Mouse (Mus musculus): ENCODE results near the gene Gm10181.
"Not testable (repeated sequence)": the region's sequence is repeated elsewhere in the genome, so short reads cannot be mapped to it uniquely, and the experiment has no call there.

Gm10181 gene

DNA sequence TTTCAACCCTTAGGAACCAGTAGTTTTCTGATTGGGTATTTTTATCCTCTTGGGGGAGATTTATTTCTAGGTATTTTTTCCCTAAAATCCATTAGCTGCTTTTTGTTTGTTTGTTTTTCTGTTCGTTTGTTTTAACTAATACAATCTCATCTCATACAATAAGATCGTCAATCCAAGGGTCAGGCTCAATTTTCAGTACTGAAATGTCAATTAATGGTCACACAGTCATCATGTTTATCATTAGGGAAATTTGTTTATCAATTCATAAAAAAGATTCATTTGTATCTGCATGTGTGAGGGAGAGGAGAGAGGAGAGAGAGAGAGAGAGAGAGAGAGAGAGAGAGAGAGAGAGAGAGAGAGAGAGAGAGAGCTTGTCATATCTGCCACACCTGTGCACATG is at the start of gene Gm10181:
Gm10181 (plus strand) TSS at position 301 of the 400 bp plus-strand sequence.
- no peak for DNase-seq

DNA sequence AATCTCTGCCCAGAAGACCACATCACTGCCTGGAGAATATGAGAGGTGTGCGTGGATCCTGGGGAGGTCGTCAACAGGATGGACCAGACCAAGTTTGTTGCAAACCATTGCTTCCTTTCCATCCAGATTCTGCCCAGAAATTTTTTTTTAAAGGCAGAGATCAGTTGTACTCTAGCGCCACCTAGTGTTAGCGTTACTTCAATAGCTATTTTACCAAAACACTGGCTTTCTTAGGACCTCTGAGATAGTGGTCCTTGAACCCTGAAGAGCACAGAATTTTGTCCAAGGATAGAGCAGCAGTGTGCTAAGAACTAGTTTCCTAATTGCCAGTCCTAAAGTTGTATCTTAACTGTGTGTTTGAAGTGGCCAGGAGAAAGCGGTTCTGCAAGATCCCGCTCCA is 47.6 kb upstream of the Gm10181 start:
- DNase-seq = no peak

DNA sequence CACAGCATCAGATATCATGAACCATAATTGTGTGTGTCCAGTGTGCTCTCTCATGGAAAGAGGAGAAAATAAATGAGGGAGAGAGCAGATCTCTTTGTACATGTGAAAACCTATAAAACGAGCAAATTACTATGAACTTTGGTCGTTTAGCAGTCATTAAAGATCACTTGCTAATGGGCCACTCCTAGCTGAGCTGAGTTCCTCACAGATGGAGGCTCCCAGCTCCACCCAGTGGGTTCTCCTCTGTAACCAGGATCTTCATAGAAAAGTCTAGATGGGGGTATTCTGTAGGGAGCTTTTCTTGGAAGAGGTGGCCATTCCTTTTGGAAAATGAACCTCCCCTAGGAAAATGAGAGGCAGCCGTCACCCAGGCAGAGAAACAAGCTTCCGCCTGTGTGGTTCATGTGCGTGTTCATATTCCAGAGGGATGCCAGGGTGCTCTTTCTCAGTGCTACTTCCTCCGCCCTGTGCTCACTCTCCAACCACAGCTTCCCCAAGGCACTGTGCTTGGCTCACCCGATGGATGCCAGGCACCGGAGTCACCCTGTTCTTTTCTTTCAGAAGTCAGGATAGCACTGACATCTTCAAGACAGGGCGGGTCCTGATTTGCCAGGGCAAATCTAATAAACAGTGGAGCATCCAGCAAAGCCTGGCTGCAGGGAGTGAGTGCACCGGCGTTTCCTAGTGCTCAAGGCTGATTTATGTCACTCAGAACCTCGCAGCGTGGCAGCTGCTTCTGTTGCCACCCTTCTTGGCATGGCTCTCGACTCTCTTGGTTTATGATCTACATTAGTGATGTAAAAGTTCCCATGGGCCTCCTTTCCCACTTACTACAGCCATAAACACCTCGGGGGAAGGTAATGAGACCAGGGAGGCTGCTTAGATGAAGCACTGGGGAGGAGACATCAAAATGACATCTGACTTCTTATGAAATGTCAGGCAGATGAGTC is 46.8 kb upstream of the Gm10181 start:
- no peak for DNase-seq

DNA sequence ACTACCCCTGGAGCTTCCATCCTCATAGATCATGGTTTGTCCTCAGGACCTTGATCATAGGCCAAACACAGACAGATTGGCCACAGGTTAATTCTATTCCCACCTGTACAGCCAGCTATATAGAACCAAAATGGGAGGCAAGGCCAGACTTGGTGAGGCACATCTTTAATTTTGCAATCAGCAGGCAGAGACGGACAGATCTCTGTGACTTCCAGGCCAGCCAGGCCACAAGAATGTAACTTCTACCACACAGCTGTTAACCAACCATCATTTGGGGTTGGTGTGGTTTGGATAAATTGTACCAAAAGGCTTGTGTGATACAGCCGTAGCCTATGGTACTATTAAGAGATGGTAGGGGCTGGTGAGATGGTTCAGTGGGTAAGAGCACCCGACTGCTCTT is 44.9 kb upstream of the Gm10181 start:
- no peak for DNase-seq

DNA sequence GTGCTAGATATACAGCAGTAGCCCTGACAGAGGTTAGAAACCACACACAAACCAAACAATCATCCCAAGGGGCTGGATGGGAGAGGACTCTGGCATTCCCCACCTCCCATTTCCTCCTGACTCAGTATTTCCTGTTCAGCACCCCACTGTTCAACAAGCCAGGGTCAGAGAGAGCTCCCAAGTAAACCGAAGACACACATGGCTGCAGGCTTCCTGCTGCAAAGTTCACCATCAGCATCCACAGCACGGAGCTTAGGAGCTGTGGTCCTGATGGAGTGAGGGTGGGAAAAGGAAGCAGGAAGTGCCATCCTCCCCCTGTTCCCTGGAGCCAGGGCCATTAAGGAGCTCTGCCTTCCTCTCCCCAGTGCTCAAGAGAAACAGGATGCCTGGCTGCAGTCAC is 40.9 kb upstream of the Gm10181 start:
- DNase-seq = no peak

DNA sequence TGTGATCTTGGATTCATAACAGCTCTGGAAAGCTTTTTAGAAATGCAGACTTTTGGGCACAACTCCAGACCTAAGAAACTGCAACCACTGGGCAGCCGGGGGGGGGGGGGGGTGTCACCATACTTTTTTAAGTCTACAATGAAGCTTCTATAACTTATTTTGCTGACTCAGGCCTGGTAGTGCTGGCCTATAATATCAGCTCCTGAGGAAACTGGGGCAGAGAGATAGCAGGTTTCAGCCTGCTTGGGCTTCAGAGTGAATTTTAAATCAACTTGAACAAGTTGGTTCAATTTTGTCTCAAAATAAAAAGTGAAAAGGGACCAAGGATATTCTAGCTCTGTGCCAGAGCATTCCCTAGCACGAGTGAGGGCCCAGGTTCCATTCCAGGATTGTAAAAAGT is 40.3 kb upstream of the Gm10181 start:
- no peak for DNase-seq

DNA sequence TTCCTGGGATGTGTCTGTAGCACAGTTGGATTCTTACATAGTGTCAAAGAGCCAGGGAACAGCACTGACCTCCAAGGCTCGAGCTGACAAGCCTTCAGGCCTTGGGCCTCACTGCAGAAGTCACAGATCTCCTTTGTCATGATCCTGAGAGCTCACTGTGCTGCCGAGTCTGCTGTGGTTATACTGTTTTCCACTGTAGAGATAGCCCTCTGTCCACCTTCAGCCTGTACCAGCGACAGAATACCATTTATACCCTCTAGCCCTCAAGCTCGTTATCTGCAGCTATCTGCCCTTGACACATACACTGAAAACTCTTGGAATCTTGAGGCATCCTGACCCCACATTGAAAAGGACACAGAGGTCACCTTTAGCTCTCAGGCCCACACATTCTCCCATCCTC is 37.3 kb upstream of the Gm10181 start:
- DNase-seq = no peak

DNA sequence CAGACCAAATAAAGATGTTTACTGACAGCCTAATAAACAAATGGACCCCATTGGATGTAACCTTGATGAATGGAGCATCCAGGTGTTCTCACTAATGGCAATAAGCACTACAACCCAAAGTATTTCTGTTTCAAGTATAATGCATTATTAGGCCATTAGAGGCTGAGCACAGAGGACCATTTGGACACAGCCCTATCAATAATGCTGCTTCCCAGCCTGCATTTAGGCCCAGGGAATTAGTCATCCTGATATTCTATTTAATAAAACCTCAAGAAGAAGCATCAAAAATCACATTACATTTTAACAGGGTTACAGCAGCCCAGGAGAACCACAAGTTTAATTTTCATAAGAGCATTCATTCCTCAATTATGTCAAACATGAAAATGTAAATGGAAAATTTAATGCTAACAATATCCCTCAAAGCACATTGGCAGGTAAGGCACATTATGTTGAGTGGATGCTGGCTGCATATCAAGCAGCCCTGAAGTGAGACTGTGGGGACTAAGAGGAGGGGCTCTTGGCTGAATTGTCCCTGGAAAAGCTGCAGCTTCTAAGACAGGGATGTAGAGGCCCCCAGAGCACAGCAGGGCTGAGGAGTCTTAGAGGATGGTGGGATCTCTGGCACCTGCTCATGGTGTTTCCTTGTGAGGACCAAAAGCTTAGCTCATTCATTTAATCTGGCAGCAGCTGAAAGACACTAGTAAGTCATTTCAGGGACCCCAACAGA is 33.4 kb upstream of the Gm10181 start:
- no peak for DNase-seq

DNA sequence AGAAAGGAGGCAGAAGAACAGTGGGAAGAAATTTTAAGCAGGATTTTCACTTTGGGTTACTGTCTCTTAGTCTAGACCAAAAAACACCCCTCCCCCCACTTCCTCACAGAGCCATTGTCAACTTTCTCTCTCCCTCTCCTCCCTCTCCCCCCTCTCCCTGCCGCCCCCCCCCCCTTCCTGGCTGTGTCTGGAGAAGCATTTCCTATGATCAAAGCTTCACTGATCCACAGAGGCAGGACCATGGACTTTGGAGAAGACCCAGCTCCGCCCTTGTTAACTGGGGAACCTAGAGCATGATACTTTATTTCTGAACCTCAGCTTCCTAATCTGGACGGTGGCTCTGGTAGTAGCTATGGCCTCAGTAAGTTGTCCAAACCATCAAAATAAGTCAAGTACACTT is 30.5 kb upstream of the Gm10181 start:
- DNase-seq = no peak

DNA sequence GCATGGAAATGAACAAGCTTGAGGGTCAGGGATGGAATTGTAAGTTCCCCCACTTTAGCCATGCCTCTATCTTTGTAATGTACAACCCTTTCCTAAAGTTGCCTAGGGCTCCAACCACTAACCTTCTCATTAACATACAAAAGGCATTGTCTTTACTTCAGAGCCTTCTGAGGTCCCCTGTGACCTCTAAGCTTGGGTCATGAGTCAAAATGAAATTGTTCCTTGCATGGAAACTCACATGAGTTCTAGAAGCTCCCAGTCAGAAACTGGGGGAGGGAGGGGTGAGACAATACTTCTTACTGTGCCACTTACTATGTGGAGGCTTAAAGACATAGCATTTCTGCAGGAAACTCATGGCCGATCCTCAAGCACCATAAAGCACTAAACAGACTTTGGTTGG is 16.6 kb upstream of the Gm10181 start:
- no peak for DNase-seq

DNA sequence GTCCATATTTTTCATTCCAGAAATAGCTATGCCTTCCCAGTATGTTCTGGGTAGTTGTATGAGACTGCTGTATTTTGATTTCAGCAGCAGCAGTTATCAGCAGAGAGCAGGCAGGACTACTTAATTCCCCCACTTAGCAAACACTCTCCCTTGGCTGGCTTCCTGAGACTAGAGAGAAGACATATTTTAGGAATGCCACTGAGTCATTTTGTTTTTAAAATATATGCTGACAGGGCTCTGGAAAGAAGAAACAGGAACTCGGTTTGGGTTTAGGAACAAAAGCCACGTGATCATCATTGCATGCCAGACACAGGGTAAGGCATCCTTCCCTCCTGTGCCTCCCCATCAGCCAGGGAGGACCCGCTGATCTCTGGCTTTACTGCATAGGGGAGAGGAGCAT is 13.2 kb upstream of the Gm10181 start:
- DNase-seq = no peak

DNA sequence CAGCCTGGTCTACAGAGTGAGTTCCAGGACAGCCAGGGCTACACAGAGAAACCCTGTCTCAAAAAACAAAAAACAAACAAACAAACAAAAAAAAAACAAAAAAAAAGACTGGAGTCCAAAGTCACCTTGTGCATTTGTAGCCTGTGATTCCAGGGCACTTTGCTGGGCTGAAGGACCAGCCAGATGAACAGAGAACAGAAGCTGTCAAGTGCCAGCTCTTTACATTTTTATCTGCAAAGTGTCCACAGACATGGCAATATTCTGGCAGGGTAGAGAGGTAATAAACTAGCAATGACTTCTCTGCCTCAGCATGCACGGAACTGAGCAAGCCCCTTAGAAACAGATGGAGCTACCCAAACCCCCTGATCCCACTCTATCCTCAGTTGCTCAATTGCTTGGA is 12.7 kb upstream of the Gm10181 start:
- no peak for DNase-seq

DNA sequence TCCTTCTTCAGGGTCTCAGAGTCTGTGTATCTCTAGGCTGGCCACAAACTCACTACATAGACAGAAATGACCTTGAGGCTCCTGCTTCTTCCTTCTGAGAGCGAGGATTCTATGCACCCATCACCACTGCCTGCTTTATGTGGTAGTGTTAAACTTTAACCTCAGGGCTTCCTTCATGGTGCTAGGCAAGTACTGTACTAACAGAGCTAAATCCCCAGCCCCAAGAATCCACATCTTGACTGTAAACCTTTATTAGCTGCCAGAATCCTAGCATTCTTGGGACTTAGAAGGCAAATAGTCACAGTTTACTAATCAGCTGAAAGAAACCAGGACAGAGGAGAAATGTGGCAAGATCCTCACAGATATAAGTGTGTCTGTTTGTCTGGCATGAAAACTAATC is 1.6 kb downstream of the Gm10181 start:
- DNase-seq = no peak

DNA sequence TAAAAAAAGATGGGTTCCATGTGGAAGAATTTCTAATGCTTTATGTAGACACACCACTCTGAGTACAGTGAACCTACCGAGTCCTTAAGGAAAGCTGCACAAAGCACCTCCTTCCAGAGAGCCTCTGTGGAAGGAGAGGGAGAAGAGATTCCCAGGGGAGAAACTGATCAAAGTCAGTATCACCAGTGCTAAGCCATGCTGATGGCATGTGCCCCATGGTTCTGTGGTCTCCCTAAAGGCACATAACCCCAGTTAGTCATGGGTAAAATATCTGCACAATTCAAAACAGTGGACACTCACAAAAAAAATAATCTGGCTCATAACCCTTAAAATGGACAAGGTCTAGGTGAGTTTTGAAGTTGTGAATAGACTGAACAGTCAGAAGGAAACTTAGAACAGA is 13.7 kb downstream of the Gm10181 start:
- no peak for DNase-seq

DNA sequence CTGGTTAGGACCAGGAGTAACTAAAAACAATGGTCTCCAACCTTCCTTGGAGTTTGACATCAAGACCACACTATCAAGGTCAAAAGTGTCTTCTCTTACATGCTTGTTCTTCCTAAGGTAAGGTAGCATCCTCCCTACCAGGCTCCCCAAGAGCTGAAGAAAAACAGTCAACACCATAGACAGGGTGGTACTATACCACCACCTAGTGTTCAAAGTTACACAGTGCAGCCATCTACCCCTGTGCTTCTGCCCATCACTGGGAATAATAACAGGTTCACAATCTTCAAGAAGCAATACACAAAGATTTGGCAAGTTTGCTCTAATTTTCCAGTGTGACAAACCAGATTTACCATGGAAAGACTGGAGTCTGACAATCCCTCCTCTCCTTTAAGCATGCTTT is 15.4 kb downstream of the Gm10181 start:
- DNase-seq = peak in 1 of 2 experiments; percentile 17

DNA sequence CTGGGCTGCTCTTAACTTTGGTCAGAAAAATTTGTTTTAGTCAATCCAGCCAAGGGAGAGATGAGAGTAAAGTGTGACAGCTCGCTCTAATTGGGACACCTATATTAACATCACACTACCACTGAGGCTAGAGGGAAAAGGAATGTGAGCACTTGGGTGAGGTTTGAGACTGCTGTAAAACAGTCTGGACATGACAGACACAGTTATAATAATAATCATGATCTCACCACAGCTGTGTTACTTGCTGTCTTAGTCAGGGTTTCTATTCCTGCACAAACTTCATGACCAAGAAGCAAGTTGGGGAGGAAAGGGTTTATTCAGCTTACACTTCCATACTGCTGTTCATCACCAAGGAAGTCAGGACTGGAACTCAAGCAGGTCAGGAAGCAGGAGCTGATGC is 34.4 kb downstream of the Gm10181 start:
- not testable (repeated sequence) for DNase-seq

DNA sequence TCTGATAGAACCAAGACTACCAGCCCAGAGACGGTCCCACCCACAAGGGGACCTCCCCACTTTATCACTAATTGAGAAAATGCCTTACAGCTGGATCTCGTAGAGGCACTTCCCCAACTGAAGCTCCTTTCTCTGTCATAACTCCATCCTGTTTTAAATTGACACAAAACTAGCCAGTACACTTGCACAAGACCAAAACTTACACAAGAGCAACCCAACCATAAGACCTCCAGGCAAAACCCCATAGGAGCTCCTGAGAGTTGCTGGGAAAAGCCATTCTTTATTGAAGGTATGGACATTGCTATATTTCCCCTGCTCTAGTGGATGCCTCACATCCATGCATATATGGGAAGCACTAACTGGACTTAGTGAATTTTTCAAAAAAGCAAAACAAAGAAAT is 34.8 kb downstream of the Gm10181 start:
- DNase-seq = no peak

DNA sequence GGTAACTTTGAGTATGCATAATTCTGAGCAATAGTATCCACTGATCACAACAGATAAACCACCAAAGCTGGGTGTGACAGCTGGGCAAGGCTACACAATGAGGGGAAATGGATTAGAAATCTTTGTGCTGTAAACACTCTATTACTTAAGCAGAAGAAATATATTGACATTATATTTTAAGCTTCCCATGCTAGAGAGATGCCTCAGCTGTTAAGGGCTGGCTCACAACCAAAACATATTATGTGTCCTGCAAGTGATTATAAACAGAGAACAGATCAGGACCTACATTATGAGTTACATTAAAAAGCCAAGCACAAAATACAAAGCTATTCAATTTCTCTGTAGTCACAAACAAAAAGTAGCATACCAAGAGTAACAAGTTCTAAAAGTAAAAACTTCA is 43.0 kb downstream of the Gm10181 start:
- DNase-seq = no peak

DNA sequence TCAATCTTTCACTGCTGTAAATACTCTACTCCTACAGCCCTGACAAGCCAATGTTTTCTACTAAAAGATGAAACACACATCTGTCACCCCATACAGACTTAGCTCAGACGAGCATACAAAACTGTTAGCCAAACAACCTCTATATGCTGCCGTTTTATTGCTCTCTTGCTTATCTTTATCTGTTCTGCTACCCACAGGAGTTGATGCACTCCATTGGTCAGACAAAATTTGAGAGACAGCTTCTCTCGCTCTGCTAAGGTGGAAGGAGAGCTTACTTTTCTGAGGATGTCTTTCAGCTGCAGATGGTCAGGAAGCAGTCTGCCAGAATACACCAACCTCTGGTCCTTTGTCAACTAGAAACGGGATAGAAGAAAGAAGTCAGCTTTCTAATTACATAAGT is 43.7 kb downstream of the Gm10181 start:
- no peak for DNase-seq

DNA sequence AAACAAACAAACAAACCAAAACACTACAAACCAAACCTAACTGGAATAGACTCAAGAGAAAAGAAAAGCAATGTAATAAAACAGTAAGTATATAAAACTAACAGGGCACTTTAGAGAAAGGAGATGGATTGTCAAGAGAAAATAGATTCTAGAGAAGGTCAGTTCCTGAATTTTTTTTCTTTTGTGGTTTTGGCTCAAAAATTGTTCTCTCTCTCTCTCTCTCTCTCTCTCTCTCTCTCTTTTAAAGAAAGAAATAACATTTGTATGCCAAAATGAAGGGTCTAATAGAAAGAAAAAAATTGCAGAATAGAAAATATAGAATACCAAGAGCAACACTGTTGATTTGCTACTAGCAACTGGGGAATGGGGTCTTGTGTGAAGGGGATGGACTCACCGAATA is 49.7 kb downstream of the Gm10181 start:
- DNase-seq = no peak
